Mouse (Mus musculus) left cerebral cortex, postnatal 4 days (tissue): ENCODE measurements around the gene Usp26. TPM values are rescaled to one million over a fixed set of nuclear protein-coding genes. Genes with fewer than 3 reads are reported as not detected.

Source experiments
- DNase-seq: peaks from one replicate; pipeline ENCODE4 v3.0.0-alpha.2; 2022
- intact Hi-C: fragments of 180-260 bp; cut with DNase I; formaldehyde crosslinking; loops from one replicate; pipeline ENCODE4 v1.15.1; 2025
- total RNA-seq, 2 experiments: library from RNA; stranded (reverse); gene quantifications; 2 replicates each; pipeline ENCODE4 v1.2.3; 2021

Gene Usp26
- not detected for total RNA-seq

- no peak for DNase-seq
- intact Hi-C loops: no loop called here
Measured at GRCm38 (mm10) chrX:51801133-51801532, at the start of gene Usp26. TSS of gene Usp26 (minus strand) at chrX:51801233.

- no peak for DNase-seq
- intact Hi-C loops: no loop called here
Measured at GRCm38 (mm10) chrX:51814466-51815247, 13.6 kb upstream of the Usp26 start.

GRCm38 (mm10) chrX:51767457-51767856, 33.6 kb downstream of the Usp26 start:
- intact Hi-C loops: no loop called here
- DNase-seq: peak; percentile 5

- DNase-seq: peak; percentile 28
- intact Hi-C loops: no loop called here
Measured at GRCm38 (mm10) chrX:51736450-51736849, 64.6 kb downstream of the Usp26 start.

- intact Hi-C loops: no loop called here
- DNase-seq: no peak
Measured at GRCm38 (mm10) chrX:51714086-51714745, 86.8 kb downstream of the Usp26 start.

GRCm38 (mm10) chrX:51712996-51713395, 88.0 kb downstream of the Usp26 start:
- no peak for DNase-seq
- intact Hi-C loops: no loop called here

Other genes with a start within 250 kb of the Usp26 start
- gene Hs6st2, start 119.4 kb downstream of the Usp26 start, total RNA-seq: 10 to 100 TPM; 69.8 to 79.8 TPM
- gene 1700080O16Rik, start 171.5 kb upstream of the Usp26 start, total RNA-seq: not detected